Mouse (Mus musculus): ENCODE data around the gene Nudt15.

Nudt15 gene

DNA sequence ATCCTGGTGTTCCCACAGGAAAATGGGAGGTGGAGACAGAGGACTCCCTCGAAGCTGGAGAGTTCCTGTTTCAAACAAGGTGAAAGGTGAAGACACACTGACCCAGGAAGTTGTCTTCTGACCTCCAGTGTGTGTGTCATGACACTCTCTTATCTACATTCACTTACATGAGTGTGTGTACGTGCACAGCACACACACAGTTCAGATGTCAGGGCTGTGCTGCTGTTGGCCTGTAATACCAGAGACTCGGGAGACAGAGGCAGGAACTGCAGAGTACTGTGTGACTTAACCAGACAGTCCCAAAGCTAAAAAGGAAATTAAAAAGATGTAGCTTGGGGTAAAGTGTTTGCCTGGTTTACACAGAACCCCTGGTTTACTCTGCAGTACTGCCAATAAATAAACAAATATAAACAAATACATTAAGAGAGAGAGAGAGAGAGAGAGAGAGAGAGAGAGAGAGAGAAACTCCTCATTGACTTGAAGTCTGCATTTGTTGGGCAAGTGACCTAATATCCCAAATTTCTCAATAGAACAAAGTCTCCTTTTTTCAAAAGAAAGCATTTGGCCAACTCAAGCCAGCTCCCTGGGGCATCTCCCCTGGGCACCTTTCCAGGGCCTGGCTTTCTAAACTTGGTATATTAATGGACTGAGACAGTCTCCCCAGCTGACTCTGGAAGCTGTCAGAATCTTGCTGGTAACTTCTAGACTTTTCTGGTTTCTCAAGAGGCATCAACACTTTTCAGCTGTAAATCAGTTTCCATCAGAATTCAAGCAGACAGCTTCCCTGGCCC is 74.2 kb downstream of the Nudt15 start:
- DNase-seq (ENCODE audit: low read depth, low spot score): no peak

GRCm38 (mm10) chr14:73472205-73472604 is 75.8 kb downstream of the Nudt15 start:
- no peak for DNase-seq (ENCODE audit: low read depth, low spot score)

DNA sequence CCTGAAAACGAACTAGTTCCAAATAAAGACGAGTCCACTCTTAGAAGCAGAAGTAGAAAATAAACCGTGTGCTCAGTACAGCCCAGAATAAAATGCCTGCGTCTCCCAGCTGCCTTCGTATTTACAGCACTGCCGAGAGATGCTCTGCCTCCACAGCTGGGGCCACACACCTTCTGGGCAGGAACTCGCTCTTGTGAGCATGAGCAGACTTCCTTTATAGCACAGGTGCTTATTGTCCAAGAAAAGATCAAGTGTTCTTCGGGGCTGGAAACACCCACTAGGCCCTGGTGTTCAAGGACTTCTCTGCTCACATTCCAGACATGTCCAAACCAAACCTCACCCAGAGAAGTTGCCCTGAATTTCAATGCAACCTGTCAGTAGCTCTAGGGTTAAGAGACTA is 77.4 kb downstream of the Nudt15 start:
- no peak for DNase-seq (ENCODE audit: low read depth, low spot score)

DNA sequence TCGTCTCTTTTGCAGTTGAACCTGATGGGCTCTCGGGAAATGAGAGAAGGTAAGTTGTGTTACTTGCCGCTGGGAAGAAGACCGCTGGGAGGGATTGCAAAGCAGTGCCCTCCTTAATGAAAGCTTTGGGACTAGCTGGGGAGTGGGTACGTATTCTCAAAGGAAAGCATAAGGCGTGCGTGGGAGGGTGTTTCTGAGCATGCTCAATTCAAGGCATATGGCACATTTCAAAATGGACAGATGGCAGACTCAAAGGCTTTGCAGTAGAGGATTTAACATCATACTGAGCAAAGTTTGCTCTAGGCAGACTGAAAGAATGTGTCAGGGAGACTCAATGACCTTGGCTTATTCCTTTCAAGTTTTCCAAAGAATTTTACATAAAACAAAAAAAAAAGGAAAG is 78.5 kb downstream of the Nudt15 start:
- DNase-seq (ENCODE audit: low read depth, low spot score): no peak

Data from mesoderm, embryonic 11.5 days (tissue).